Mouse (Mus musculus) liver, adult 2 months (tissue): ENCODE measurements around the gene Igf2bp3. TPM values are rescaled to one million over a fixed set of nuclear protein-coding genes. Genes with fewer than 3 reads are reported as not detected.
A peak's percentile ranks its signal among the peaks of the same experiment; 100 is the strongest.

Experiments used
- DNase-seq: peaks from one replicate; pipeline ENCODE4 v3.0.0-alpha.2; 2011; ENCODE audit warnings: low read depth, low spot score; ENCODE audit errors: extremely low read depth
- H3K27ac ChIP-seq: fragments of 200-500 bp; replicated peaks from 2 replicates; pipeline ENCODE4 v1.5.1; 2012; ENCODE audit warnings: low read depth, mild to moderate bottlenecking, control low read depth, inconsistent platforms, low read length; ENCODE audit not compliant: insufficient read depth
- H3K27me3 ChIP-seq: fragments of 200-500 bp; 2 replicates; pipeline ENCODE4 v1.6.1; 2012; ENCODE audit warnings: mild to moderate bottlenecking, moderate library complexity, low read length, inconsistent platforms; ENCODE audit not compliant: control insufficient read depth, insufficient read depth
- H3K36me3 ChIP-seq: fragments of 200-500 bp; 2 replicates; pipeline ENCODE4 v1.6.1; 2012; ENCODE audit warnings: low read length, inconsistent platforms; ENCODE audit not compliant: control insufficient read depth, insufficient read depth
- H3K4me1 ChIP-seq: fragments of 200-500 bp; 2 replicates; pipeline ENCODE4 v1.6.1; 2011; ENCODE audit warnings: low read length; ENCODE audit not compliant: control insufficient read depth, insufficient read depth
- H3K4me3 ChIP-seq: fragments of 200-500 bp; 2 replicates; pipeline ENCODE4 v1.5.1; 2011; ENCODE audit warnings: low read depth, mild to moderate bottlenecking, control low read depth, low read length, moderate library complexity; ENCODE audit not compliant: insufficient read depth
- H3K79me2 ChIP-seq: fragments of 200-500 bp; 2 replicates; pipeline ENCODE4 v1.6.1; 2012; ENCODE audit warnings: inconsistent platforms, mild to moderate bottlenecking, low read length, moderate library complexity; ENCODE audit not compliant: control insufficient read depth, insufficient read depth
- H3K9ac ChIP-seq: fragments of 200-500 bp; 2 replicates; pipeline ENCODE4 v1.6.1; 2012; ENCODE audit warnings: low read depth, mild to moderate bottlenecking, control low read depth, inconsistent platforms, low read length
- CTCF ChIP-seq: fragments of 200-500 bp; IDR thresholded peaks from 2 replicates; pipeline ENCODE4 v1.5.1; 2011; ENCODE audit warnings: low read depth, low read length, control low read depth
- POLR2A ChIP-seq: fragments of 200-500 bp; IDR thresholded peaks from 2 replicates; pipeline ENCODE4 v1.6.1; 2011; ENCODE audit warnings: low read length, control low read depth; ENCODE audit not compliant: insufficient read depth; ENCODE audit errors: extremely low read depth
- WGBS: fragments of 180-500 bp; shearing (Covaris S2); methylation state at CpG from one replicate; pipeline ENCODE4 v1.1.7; 2018; 5-methylcytosine and 5-hydroxymethylcytosine counted together
- polyA plus RNA-seq: library from polyadenylated mRNA; depleted of rRNA; stranded (reverse); fragments of >200 nt; gene quantifications from 2 replicates; pipeline ENCODE4 v1.2.3, GENCODE M21; 2012
- total RNA-seq: library from RNA; depleted of rRNA; stranded (reverse); fragments of >200 nt; gene quantifications from 2 replicates; pipeline ENCODE4 v1.2.3, GENCODE M21; 2014

Igf2bp3 gene
- total and polyA plus RNA-seq, 2 experiments: 0.21 to 0.46 TPM

DNA sequence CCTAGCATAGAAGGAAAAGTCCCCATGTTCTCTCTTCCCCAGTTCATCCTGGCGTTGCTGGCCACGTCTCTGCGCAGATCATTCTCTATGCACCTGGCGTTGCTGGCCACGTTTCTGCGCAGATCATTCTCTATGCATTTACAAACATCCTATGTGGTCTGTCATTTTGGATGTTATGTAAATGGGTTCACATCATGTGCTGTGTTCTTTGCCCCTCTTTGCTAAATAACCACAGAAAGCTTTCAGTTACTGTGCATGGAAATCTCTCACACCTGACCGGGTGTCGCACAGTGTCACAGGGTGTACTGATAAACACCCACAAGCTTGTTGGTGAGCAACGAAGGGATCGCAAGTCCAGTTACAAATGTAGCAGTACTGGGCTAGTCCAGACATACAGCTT, 166.4 kb downstream of the Igf2bp3 start:
- H3K36me3 ChIP-seq: no peaks in the 10 kb centered on the region
- no peaks in the 10 kb centered on the region for H3K27me3 ChIP-seq
- H3K4me3 ChIP-seq: no peak overlapping the region
- no peak for DNase-seq
- H3K27ac ChIP-seq: no peak overlapping the region
- no peak overlapping the region for H3K9ac ChIP-seq
- 91% methylated on average over 10 of the region's 10 CpGs for WGBS
- no peaks in the 10 kb centered on the region for H3K79me2 ChIP-seq
- TF ChIP-seq POLR2A: no peak
- no peak for TF ChIP-seq CTCF
- no peaks in the 10 kb centered on the region for H3K4me1 ChIP-seq

DNA sequence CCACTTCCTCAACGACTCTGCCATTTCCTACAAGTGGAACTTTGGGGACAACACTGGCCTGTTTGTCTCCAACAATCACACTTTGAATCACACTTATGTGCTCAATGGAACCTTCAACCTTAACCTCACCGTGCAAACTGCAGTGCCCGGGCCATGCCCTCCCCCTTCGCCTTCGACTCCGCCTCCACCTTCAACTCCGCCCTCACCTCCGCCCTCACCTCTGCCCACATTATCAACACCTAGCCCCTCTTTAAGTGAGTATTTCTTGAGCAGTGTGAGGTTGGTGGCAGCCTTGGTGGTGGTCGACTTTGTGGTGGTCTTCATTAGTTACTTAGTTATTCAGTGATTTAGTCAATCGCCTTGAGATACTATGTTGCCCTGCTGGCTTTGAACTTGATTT, 166.9 kb downstream of the Igf2bp3 start:
- no peak for TF ChIP-seq CTCF
- 74% methylated on average over 10 of the region's 10 CpGs for WGBS
- H3K27me3 ChIP-seq: no peaks in the 10 kb centered on the region
- no peaks in the 10 kb centered on the region for H3K36me3 ChIP-seq
- H3K4me1 ChIP-seq: no peaks in the 10 kb centered on the region
- DNase-seq: no peak
- no peak overlapping the region for H3K9ac ChIP-seq
- H3K4me3 ChIP-seq: no peak overlapping the region
- no peak overlapping the region for H3K27ac ChIP-seq
- no peaks in the 10 kb centered on the region for H3K79me2 ChIP-seq

DNA sequence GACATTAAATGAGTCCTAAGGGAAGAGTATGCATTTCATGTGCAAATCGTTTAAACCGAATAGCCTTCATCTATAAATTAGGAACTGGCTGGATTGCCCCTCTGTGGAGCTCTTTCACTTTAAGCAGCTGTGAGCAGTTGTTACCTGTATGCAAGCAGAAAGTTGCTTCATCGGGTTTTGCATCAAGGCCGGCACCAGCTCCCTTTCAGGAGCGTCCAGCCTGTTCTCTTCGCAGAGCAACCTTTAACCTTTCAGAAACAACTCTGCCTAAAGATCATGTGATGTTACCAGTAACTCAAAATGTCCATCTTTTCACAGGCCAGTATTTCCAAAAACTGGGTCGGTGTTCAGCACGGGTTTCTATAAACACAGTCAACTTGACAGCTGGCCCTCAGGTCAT, 167.8 kb downstream of the Igf2bp3 start:
- 33% methylated on average over 8 of the region's 8 CpGs for WGBS
- DNase-seq: peak; percentile 29
- Histone ChIP-seq H3K27ac (no peak overlapping the region), H3K4me3 (no peak overlapping the region), H3K27me3 (no peaks in the 10 kb centered on the region), H3K4me1 (no peaks in the 10 kb centered on the region), H3K79me2 (no peaks in the 10 kb centered on the region), H3K9ac (no peak overlapping the region), H3K36me3 (no peaks in the 10 kb centered on the region)
- TF ChIP-seq CTCF (no peak), POLR2A (no peak)

DNA sequence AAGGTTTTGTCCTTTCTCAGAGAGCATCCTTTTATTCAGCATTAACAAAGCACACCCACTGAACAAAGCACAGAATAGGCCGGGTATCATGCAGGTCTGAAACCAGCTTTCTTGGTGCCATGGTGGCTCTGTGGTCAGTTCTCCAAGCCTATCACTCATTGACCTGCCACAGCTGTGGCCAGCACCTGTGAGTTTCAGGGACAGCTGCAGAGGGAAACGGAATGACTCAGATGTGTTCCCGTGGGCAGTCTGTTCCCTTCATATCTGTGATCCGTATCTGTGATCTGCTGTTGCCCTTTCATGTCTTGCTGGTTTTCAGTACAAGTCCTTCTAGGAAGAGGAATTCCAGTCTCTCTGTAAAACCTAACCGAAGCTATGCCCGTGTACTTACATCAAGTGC, 168.3 kb downstream of the Igf2bp3 start:
- Histone ChIP-seq H3K79me2 (no peaks in the 10 kb centered on the region), H3K27me3 (no peaks in the 10 kb centered on the region), H3K4me3 (no peak overlapping the region), H3K4me1 (no peaks in the 10 kb centered on the region), H3K27ac (no peak overlapping the region), H3K36me3 (no peaks in the 10 kb centered on the region), H3K9ac (no peak overlapping the region)
- TF ChIP-seq POLR2A: no peak
- no peak for TF ChIP-seq CTCF
- no peak for DNase-seq
- 77% methylated on average over 6 of the region's 6 CpGs for WGBS

DNA sequence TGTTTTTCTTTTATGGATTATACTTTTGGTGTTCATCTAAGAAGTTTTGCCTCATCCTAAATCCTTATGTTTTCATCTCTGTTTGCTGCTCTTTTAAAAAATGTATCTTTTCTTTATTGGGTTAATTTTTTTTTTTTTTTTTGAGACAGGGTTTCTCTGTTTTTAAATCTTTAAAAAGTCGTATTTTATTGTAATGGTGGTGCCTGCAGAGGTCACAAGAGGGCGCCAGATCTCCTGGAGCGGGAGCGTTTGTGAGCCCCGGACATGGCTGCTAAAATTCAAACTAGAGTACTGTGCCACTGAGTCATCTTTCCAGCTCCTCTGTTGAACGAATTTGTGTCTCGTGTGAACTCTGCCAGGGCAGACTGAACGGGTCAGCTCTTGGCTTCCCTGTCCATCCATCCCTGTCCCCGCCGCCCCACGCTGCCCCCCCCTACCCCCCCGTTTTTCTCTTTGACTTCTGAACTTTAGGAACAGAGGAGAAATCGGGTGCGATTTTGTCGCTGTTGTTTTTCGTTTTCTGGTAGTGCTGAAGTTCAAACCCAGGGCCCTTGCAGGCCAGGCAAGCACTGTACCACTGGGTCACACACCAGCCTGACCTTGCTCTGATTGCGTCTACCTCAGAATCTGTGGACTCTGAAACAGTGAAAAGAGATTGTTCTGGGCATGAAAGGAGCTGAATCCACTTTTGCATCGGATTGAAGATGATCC, 175.1 kb downstream of the Igf2bp3 start:
- H3K27ac ChIP-seq: no peak overlapping the region
- no peaks in the 10 kb centered on the region for H3K79me2 ChIP-seq
- peak overlapping the region; percentile 18; the same call in 1 of the 2 replicates for H3K4me3 ChIP-seq
- H3K27me3 ChIP-seq: no peaks in the 10 kb centered on the region
- WGBS: 5% methylated on average over 18 of the region's 18 CpGs
- H3K36me3 ChIP-seq: no peaks in the 10 kb centered on the region
- H3K9ac ChIP-seq: no peak overlapping the region
- TF ChIP-seq POLR2A (no peak), CTCF (peak; percentile 84)
- H3K4me1 ChIP-seq: peaks cover 2% of the 10 kb centered on the region
- DNase-seq: peak; percentile 30

DNA sequence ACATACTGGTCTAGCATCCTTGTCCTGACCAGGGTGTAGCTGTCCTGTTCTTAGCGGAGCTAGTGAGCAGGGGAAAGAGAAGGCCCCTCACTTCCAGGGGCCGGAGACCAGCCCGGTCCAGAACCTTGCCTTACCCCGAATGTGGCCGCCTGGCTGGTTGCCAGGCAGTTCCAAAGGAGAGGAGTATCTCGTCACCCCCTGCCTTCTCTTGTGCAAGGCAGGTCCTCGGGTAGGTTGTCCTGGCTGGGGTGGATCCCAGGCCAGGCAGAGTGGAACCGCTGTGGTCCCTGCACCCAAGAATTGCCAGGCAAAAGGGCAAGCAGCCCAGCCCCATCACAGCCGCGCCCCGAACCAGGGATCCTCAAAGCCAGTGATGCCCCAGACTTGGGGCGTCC, 177.5 kb downstream of the Igf2bp3 start:
- WGBS: 65% methylated on average over 12 of the region's 12 CpGs
- Histone ChIP-seq H3K36me3 (no peaks in the 10 kb centered on the region), H3K27ac (no peak overlapping the region), H3K27me3 (no peaks in the 10 kb centered on the region), H3K4me1 (peaks cover 2% of the 10 kb centered on the region), H3K79me2 (no peaks in the 10 kb centered on the region), H3K9ac (no peak overlapping the region), H3K4me3 (no peak overlapping the region)
- DNase-seq: no peak
- no peak for TF ChIP-seq CTCF
- TF ChIP-seq POLR2A: no peak
